Mouse (Mus musculus): ENCODE measurements around the gene Tnni1. TPM values are rescaled to one million over a fixed set of nuclear protein-coding genes. Genes with fewer than 3 reads are reported as not detected.

Gene Tnni1
- polyA plus RNA-seq, 2 experiments from 2014 or later, result not detected

DNA sequence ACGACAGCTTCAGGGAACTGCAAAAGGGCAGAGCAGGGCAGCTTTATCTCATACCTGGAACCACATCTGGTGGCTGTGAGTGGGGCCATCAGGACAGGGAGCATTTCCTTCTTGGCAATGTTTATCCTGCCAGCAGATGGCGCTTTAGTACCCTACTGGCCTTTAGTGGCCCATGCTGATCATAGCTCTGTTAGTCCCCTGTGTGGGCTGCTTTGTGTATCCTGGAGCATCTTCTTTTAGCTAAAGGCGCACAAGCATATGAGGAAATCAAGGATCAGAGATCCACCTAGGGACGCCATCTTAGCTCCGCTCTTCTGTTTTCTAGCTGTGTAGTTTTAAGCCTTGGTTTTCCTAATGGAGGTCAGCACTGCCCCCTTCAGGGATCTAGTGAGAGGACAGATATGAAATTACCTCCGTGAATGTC lies 67.9 kb downstream of the Tnni1 start:
- no peak for ATAC-seq

- no peak for ATAC-seq
Observed at GRCm38 (mm10) chr1:135847611-135848351, 68.5 kb downstream of the Tnni1 start.

GRCm38 (mm10) chr1:135850722-135851512 lies 71.7 kb downstream of the Tnni1 start:
- no peak for ATAC-seq

DNA sequence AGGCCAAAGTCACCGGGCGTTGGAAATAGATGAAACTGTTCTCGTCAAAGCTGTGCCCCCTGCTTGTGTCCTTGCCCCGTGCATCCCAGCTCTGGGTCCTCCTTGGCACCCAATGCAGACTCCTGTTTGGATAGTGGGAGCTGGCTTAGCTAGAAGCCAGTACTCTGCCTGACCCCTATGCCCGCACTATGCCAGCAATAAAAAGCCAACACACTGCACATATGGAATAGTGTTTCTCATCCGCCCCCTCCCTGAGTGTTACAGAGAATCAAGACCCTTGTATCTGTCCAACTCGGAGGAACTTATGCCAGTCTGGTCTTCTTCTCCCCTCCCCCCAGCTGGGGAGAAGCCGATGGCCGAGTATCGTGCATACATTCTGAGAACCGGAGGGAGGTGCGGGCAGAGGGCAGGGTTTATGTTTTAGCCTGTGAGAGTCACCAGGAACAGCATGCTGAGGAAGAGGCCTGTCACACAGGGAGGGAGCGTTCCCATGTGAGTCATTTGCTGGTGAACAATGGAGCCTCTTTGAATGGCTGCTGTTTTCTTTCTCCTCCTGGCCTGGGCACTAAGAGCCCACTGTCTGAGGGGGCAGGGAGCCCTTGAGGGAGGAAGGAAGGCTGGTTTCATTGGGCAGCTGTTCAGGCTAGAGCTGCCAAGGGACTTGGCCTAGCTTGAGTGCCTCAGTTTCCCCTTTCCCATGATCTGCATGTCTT lies 73.0 kb downstream of the Tnni1 start:
- no peak for ATAC-seq

DNA sequence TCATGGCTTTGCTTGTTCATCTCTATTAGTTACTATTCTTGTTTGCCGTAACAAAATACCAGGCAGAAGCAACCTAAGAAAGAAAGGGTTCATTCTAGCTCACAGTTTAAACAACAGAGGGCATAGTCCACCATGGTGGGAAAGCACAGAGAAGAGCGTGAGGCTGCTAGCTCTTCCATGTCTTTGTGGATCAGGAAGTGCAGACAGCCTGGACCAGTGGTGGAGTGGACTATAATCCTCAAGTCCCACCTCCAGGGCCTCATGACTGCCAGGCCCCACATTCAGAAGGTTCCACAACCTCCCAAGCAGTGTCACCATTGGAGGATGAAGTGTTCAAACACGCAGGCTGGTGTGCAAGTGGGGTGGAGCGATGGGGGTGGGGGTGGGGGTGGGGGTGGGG lies 74.0 kb downstream of the Tnni1 start:
- ATAC-seq, result no peak

DNA sequence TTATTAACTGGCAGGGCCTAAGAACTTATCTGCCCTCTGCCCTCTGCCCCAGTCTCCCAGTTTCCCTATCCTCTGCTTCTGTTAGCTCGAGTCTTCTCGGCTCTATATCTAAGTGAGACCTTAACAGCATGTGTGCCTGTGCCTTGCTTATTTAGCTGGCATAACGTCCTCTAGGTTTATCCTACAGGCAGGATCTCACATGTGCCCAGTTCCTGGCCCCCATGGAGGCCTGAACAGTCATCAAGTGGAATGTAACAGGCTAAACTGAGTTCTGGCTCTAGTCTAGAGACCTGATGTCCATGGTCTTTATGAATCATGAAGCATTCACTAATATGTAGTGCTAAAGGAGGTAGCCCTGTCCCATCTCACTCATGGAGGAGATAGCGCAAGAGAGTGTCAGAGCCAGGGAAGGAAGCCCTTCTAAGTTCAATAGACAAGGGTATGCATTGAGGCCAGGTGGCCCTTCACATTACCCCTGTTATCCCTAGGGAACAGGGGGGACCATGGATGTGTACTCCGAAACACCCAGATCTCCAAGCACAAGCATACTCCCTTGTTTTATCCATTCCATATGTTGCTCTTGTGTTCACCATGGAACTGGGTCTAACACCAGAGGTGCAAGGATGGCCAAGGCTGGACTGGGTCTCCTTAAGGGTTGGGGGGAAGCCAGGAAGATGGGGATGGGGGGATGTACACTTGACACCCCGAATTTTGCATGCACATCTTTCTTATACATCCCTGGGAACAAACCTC lies 75.5 kb downstream of the Tnni1 start:
- ATAC-seq, result no peak

GRCm38 (mm10) chr1:135855344-135855687 lies 76.1 kb downstream of the Tnni1 start:
- ATAC-seq, result no peak

DNA sequence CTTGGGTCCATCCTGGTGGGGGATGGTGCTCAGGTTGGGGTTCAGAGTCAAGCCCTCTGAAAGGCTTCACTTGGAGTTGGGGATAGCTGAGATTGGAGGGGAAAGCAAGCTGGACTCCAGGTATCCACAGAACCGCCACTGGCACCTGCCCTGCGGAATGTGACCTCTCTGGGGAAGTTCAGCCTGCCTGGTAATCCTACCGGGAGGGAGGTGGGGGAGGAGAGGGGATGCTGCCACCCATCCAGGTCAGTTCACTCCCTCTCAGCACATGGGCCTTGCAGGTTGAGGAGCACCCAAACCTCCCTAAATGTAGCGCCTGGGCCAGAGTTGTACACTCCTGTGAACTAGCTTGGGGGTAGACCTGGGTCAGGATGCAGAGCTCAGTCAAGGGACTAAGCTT lies 76.8 kb downstream of the Tnni1 start:
- no peak for ATAC-seq

- ATAC-seq, result no peak
Observed at GRCm38 (mm10) chr1:135857137-135857775, 78.0 kb downstream of the Tnni1 start.

DNA sequence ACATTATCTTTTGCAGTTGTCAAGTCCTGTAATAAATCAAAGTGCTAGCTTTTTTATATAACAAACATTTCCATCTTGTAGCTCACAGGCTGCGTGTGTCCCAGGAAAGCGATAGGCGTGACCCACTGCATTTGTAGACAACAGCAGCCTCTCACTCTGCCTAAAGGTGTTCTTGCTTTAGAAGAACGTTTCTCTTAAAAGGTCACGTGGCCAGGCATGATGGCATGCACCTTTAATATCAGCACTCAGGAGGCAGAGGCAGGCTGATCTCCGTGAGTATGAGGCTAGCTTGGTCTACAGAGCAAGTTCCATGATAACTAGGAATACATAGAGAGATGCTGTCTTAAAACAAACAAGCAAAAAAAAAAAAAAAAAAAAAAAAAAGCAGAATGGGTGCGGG lies 79.3 kb downstream of the Tnni1 start:
- ATAC-seq, result no peak

Other genes with a start within 250 kb of the Tnni1 start
- gene Nav1, start 172.1 kb upstream of the Tnni1 start, polyA plus RNA-seq (2017; shearing (Covaris generic)), result under 1 TPM; 0.29 to 0.98 TPM
- 10 to 100 TPM; 21.7 to 38.1 TPM for gene Csrp1, start 59.4 kb upstream of the Tnni1 start, polyA plus RNA-seq (2017; shearing (Covaris generic))
- under 1 TPM; 0.58 to 0.98 TPM for gene Phlda3, start 13.3 kb upstream of the Tnni1 start, polyA plus RNA-seq (2017; shearing (Covaris generic))
- 10 to 100 TPM in 1 of 2 experiments, 1 to 10 TPM in 1; 9.2 to 13.6 TPM for gene Lad1, start 39.2 kb downstream of the Tnni1 start, polyA plus RNA-seq (2017; shearing (Covaris generic))
- 1 to 10 TPM in 1 of 2 experiments, under 1 TPM in 1; 0.83 to 1.4 TPM for gene Tnnt2, start 56.9 kb downstream of the Tnni1 start, polyA plus RNA-seq (2017; shearing (Covaris generic))
- gene Pkp1, start 139.8 kb downstream of the Tnni1 start, polyA plus RNA-seq (2017; shearing (Covaris generic)), result not detected
- gene Igfn1, start 226.9 kb downstream of the Tnni1 start, polyA plus RNA-seq (2017; shearing (Covaris generic)), result not detected
- gene Tmem9, start 228.7 kb downstream of the Tnni1 start, polyA plus RNA-seq (2017; shearing (Covaris generic)), result 10 to 100 TPM; 36.4 to 64.0 TPM

Measured in CD4-positive, CD25-positive, alpha-beta regulatory T cell, adult 4 months (primary cell).